Mouse (Mus musculus) bone marrow, adult 2 months (tissue): ENCODE data around the gene Ttc19.

Experiments used
- CTCF ChIP-seq: fragments of 200-500 bp; IDR thresholded peaks from 2 replicates; pipeline ENCODE4 v1.5.1; 2011; ENCODE audit warnings: low read length, control low read depth; ENCODE audit not compliant: control insufficient read depth, insufficient read depth
- POLR2A ChIP-seq: fragments of 200-500 bp; IDR thresholded peaks from 2 replicates; pipeline ENCODE4 v1.6.1; 2011; ENCODE audit warnings: low read depth, mild to moderate bottlenecking, control low read depth, low read length, borderline replicate concordance; ENCODE audit not compliant: control insufficient read depth

DNA sequence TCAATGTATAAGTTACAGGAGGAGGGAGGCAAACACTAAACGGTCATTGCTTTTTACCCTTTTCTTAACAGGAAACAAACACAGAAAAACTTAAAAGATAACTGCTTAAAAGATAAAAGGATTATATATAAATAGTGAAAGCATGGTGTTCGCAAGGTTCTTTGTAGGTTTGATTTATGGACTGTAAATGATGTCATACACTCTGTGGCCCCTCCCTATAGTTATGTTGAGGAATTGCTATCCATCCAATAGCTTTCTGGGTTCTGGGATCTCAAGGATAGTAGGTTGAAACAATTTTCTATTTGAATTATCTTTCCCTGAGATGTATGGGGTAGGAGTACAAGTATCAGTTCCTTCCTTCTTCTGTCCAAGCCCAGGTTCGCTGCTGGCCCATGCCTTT, 38.8 kb downstream of the Ttc19 start:
- TF ChIP-seq POLR2A, result no peak
- no peak for TF ChIP-seq CTCF
